Mouse (Mus musculus): ENCODE results near the gene Camk1d. TPM values are rescaled to one million over a fixed set of nuclear protein-coding genes. Genes with fewer than 3 reads are reported as not detected.

The Camk1d gene
- polyA plus RNA-seq, 1 experiment: 1.6 TPM

GRCm38 (mm10) chr2:5747545-5748043 is 33.3 kb upstream of the Camk1d start:
- no peak overlapping the region for H3ac ChIP-seq (ENCODE audit: control insufficient read depth, insufficient read length, low read depth)
- no peaks in the 10 kb centered on the region for H3K27me3 ChIP-seq (ENCODE audit: control insufficient read depth, insufficient read depth, insufficient read length)
- H3K4me3 ChIP-seq (ENCODE audit: insufficient read depth, poor library complexity, severe bottlenecking): no peak overlapping the region
- H3K79me3 ChIP-seq (ENCODE audit: low read depth): no peaks in the 10 kb centered on the region
- H3K79me2 ChIP-seq (ENCODE audit: control insufficient read depth, insufficient read depth): no peaks in the 10 kb centered on the region
- TF ChIP-seq CEBPB (IDR thresholded peaks at IDR 0.05; ENCODE audit: low read depth) (no peak), MYOD1 (IDR thresholded peaks at IDR 0.05; ENCODE audit: control insufficient read depth, insufficient read length, low read depth) (no peak)
- no peaks in the 10 kb centered on the region for H3K36me3 ChIP-seq (ENCODE audit: control insufficient read depth, insufficient read depth)

GRCm38 (mm10) chr2:5746529-5746928 is 32.2 kb upstream of the Camk1d start:
- H3K79me2 ChIP-seq (ENCODE audit: control insufficient read depth, insufficient read depth): no peaks in the 10 kb centered on the region
- H3K79me3 ChIP-seq (ENCODE audit: low read depth): no peaks in the 10 kb centered on the region
- TF ChIP-seq CEBPB (IDR thresholded peaks at IDR 0.05; ENCODE audit: low read depth) (no peak), MYOD1 (IDR thresholded peaks at IDR 0.05; ENCODE audit: control insufficient read depth, insufficient read length, low read depth) (no peak), FOSL1 (IDR thresholded peaks at IDR 0.05; ENCODE audit: insufficient read depth, low read length, poor library complexity, severe bottlenecking) (no peak), CTCF (IDR thresholded peaks at IDR 0.05; ENCODE audit: control insufficient read depth, insufficient read depth, insufficient read length) (no peak), MAX (IDR thresholded peaks at IDR 0.05) (no peak), USF1 (IDR thresholded peaks at IDR 0.05; ENCODE audit: low read depth) (no peak), MYOG (IDR thresholded peaks at IDR 0.05; ENCODE audit: control insufficient read depth, extremely low read depth, insufficient read length) (no peak)
- H3K4me3 ChIP-seq (ENCODE audit: insufficient read depth, poor library complexity, severe bottlenecking): no peak overlapping the region
- no peaks in the 10 kb centered on the region for H3K36me3 ChIP-seq (ENCODE audit: control insufficient read depth, insufficient read depth)
- H3K27me3 ChIP-seq (ENCODE audit: control insufficient read depth, insufficient read depth, insufficient read length): no peaks in the 10 kb centered on the region
- H3ac ChIP-seq (ENCODE audit: control insufficient read depth, insufficient read length, low read depth): no peak overlapping the region

DNA sequence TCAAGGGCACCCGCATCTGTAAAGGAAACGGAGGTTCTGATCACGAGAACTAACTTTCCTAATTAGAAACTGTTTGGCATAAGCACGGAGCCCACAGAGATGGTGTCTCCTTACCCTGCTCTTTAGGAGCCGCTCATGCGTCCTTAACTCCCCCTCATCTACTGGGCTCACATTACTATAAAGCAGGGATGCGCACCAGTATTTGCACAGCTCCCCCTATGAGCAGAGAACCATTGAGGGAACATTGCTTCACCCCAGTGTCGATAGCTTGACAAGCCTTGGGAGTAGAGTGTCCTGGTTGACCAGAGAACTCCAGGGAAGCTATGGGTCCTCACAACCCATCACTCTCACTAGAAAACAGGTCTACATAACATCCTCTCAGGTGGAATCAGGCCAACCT is 29.6 kb upstream of the Camk1d start:
- no peak overlapping the region for H3K4me3 ChIP-seq (ENCODE audit: insufficient read depth, poor library complexity, severe bottlenecking)
- no peaks in the 10 kb centered on the region for H3K36me3 ChIP-seq (ENCODE audit: control insufficient read depth, insufficient read depth)
- H3K79me3 ChIP-seq (ENCODE audit: low read depth): no peaks in the 10 kb centered on the region
- H3ac ChIP-seq (ENCODE audit: control insufficient read depth, insufficient read length, low read depth): no peak overlapping the region
- H3K79me2 ChIP-seq (ENCODE audit: control insufficient read depth, insufficient read depth): no peaks in the 10 kb centered on the region
- no peak for TF ChIP-seq MYOD1 (IDR thresholded peaks at IDR 0.05; ENCODE audit: control insufficient read depth, insufficient read length, low read depth)
- no peak for TF ChIP-seq MAX (IDR thresholded peaks at IDR 0.05)
- no peak for TF ChIP-seq FOSL1 (IDR thresholded peaks at IDR 0.05; ENCODE audit: insufficient read depth, low read length, poor library complexity, severe bottlenecking)
- TF ChIP-seq MYOG (IDR thresholded peaks at IDR 0.05; ENCODE audit: control insufficient read depth, extremely low read depth, insufficient read length): no peak
- no peak for TF ChIP-seq CEBPB (IDR thresholded peaks at IDR 0.05; ENCODE audit: low read depth)
- no peak for TF ChIP-seq CTCF (IDR thresholded peaks at IDR 0.05; ENCODE audit: control insufficient read depth, insufficient read depth, insufficient read length)
- TF ChIP-seq USF1 (IDR thresholded peaks at IDR 0.05; ENCODE audit: low read depth): no peak
- no peaks in the 10 kb centered on the region for H3K27me3 ChIP-seq (ENCODE audit: control insufficient read depth, insufficient read depth, insufficient read length)

GRCm38 (mm10) chr2:5740913-5741312 is 26.6 kb upstream of the Camk1d start:
- Histone ChIP-seq H3ac (ENCODE audit: control insufficient read depth, insufficient read length, low read depth) (no peak overlapping the region), H3K36me3 (ENCODE audit: control insufficient read depth, insufficient read depth) (no peaks in the 10 kb centered on the region), H3K27me3 (ENCODE audit: control insufficient read depth, insufficient read depth, insufficient read length) (no peaks in the 10 kb centered on the region), H3K4me3 (ENCODE audit: insufficient read depth, poor library complexity, severe bottlenecking) (no peak overlapping the region), H3K79me3 (ENCODE audit: low read depth) (no peaks in the 10 kb centered on the region), H3K79me2 (ENCODE audit: control insufficient read depth, insufficient read depth) (no peaks in the 10 kb centered on the region)
- no peak for TF ChIP-seq USF1 (IDR thresholded peaks at IDR 0.05; ENCODE audit: low read depth)
- no peak for TF ChIP-seq CEBPB (IDR thresholded peaks at IDR 0.05; ENCODE audit: low read depth)
- TF ChIP-seq FOSL1 (IDR thresholded peaks at IDR 0.05; ENCODE audit: insufficient read depth, low read length, poor library complexity, severe bottlenecking): no peak
- no peak for TF ChIP-seq MYOD1 (IDR thresholded peaks at IDR 0.05; ENCODE audit: control insufficient read depth, insufficient read length, low read depth)
- TF ChIP-seq MAX (IDR thresholded peaks at IDR 0.05): no peak
- TF ChIP-seq CTCF (IDR thresholded peaks at IDR 0.05; ENCODE audit: control insufficient read depth, insufficient read depth, insufficient read length): no peak
- TF ChIP-seq MYOG (IDR thresholded peaks at IDR 0.05; ENCODE audit: control insufficient read depth, extremely low read depth, insufficient read length): no peak

DNA sequence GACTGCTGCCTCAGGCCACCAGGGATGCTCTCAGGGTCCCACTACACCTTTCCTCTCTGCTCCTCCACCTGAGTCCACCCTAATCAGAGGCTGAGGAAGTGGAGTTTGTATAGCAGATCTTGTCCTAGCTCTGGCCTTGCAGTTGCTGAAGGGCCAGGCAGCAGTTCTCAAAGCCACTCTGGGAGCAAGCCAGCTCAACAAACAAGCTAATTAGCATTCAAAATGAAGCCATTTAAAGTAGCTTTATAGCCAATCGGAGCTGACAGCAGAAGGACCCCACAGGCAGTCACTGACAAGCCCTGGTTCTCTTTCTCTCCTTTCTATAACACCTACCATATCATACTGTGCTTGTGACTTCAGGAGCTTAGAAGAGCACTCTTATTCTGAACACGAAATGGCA is 21.6 kb upstream of the Camk1d start:
- TF ChIP-seq CTCF (IDR thresholded peaks at IDR 0.05; ENCODE audit: control insufficient read depth, insufficient read depth, insufficient read length): no peak
- TF ChIP-seq FOSL1 (IDR thresholded peaks at IDR 0.05; ENCODE audit: insufficient read depth, low read length, poor library complexity, severe bottlenecking): no peak
- no peak for TF ChIP-seq MAX (IDR thresholded peaks at IDR 0.05)
- TF ChIP-seq USF1 (IDR thresholded peaks at IDR 0.05; ENCODE audit: low read depth): no peak
- TF ChIP-seq CEBPB (IDR thresholded peaks at IDR 0.05; ENCODE audit: low read depth): no peak
- no peak for TF ChIP-seq MYOD1 (IDR thresholded peaks at IDR 0.05; ENCODE audit: control insufficient read depth, insufficient read length, low read depth)
- no peak for TF ChIP-seq MYOG (IDR thresholded peaks at IDR 0.05; ENCODE audit: control insufficient read depth, extremely low read depth, insufficient read length)

More for the DNA sequence above, 21.6 kb upstream of the Camk1d start:
- Histone ChIP-seq H3K27me3 (ENCODE audit: control insufficient read depth, insufficient read depth, insufficient read length) (no peaks in the 10 kb centered on the region), H3K79me3 (ENCODE audit: low read depth) (no peaks in the 10 kb centered on the region), H3K36me3 (ENCODE audit: control insufficient read depth, insufficient read depth) (no peaks in the 10 kb centered on the region), H3K4me3 (ENCODE audit: insufficient read depth, poor library complexity, severe bottlenecking) (no peak overlapping the region), H3ac (ENCODE audit: control insufficient read depth, insufficient read length, low read depth) (no peak overlapping the region), H3K79me2 (ENCODE audit: control insufficient read depth, insufficient read depth) (no peaks in the 10 kb centered on the region)
